ENCODE assay signal across 11 mouse cellular contexts in genomic region chr3:53234689-53235088, GRCm38 (mm10).
A peak's percentile ranks its signal among the peaks of the same experiment; 100 is the strongest.
DNase-seq lines count a peak whose midpoint lies in the region; ATAC-seq and TF ChIP-seq lines count a peak whose summit lies in the region.
"Had no signal": no experiment of that assay in that cellular context is flagged by ENCODE, and none has a peak within 500 bp of the region (broad histone marks: within the 10 kb centered on the region; RNA-seq: fewer than 3 reads in every experiment).

No protein-coding gene starts in this region.

- peak; percentile 38 for DNase-seq in kidney, postnatal 10 days
- DNase-seq in kidney, adult 11 months = no peak
- DNase-seq in thymus, adult 2 months = peak; percentile 11
- DNase-seq in thymus, adult 18-20 months = no peak
- peak; percentile 61 for DNase-seq in R1 (ENCODE audit: low read depth, low spot score)
- DNase-seq in stomach, postnatal 0 days (ENCODE audit: low spot score) = no peak
- no peak for DNase-seq in layer of hippocampus, adult 18-20 months (ENCODE audit: low spot score in 2 of 2)
- DNase-seq: gastrocnemius, postnatal 14 days; layer of hippocampus, adult 9-11 months had no signal

- H3K9ac ChIP-seq in stomach, postnatal 0 days (ENCODE audit: low read length) = no peak overlapping the region
- H3K9ac ChIP-seq: limb, embryonic 12.5 days had no signal

- H3K27me3 ChIP-seq in thymus, adult 2 months (ENCODE audit: control insufficient read depth, insufficient read depth, low read length) = no peaks in the 10 kb centered on the region
- H3K27me3 ChIP-seq in stomach, postnatal 0 days (ENCODE audit: control insufficient read depth, insufficient read depth, low read length) = no peaks in the 10 kb centered on the region
- H3K27me3 ChIP-seq: limb, embryonic 12.5 days had no signal

- no peaks in the 10 kb centered on the region for H3K9me3 ChIP-seq in stomach, postnatal 0 days (ENCODE audit: control insufficient read depth, low read length)
- H3K9me3 ChIP-seq: limb, embryonic 12.5 days had no signal

- H3K4me3 ChIP-seq in thymus, adult 2 months (ENCODE audit: control insufficient read depth, insufficient read depth, low read length) = no peak overlapping the region
- no peak overlapping the region for H3K4me3 ChIP-seq in stomach, postnatal 0 days (ENCODE audit: low read depth, low read length)
- H3K4me3 ChIP-seq: limb, embryonic 12.5 days; myocyte had no signal

- no peak overlapping the region for H3K27ac ChIP-seq in thymus, adult 2 months (ENCODE audit: control insufficient read depth, insufficient read depth, low read length)
- H3K27ac ChIP-seq in stomach, postnatal 0 days (replicated peaks) = no peak overlapping the region
- H3K27ac ChIP-seq: limb, embryonic 12.5 days had no signal

- no peak for ATAC-seq in stomach, postnatal 0 days (ENCODE audit: low FRiP score, low TSS enrichment)

- TF ChIP-seq POLR2A in thymus, adult 2 months (IDR thresholded peaks at IDR 0.05; ENCODE audit: control insufficient read depth, extremely low read depth, insufficient read depth, low read length, poor library complexity) = no peak

- H3K4me1 ChIP-seq in thymus, adult 2 months (replicated peaks; ENCODE audit: control insufficient read depth, insufficient read depth, low read length) = no peaks in the 10 kb centered on the region
- no peaks in the 10 kb centered on the region for H3K4me1 ChIP-seq in stomach, postnatal 0 days (replicated peaks; ENCODE audit: control insufficient read depth, insufficient read depth)
- H3K4me1 ChIP-seq: limb, embryonic 12.5 days had no signal

- H3K4me2 ChIP-seq in stomach, postnatal 0 days (replicated peaks; ENCODE audit: low read depth) = no peak overlapping the region
- H3K4me2 ChIP-seq: limb, embryonic 12.5 days had no signal

- no peak for TF ChIP-seq CTCF in thymus, adult 2 months (IDR thresholded peaks at IDR 0.05; ENCODE audit: borderline replicate concordance, control insufficient read depth, extremely low read depth, insufficient read depth, low read length, poor library complexity)
- peak; percentile 53 for TF ChIP-seq CTCF in stomach, postnatal 0 days (IDR thresholded peaks at IDR 0.05; ENCODE audit: low read depth)

- H3K36me3 ChIP-seq in thymus, adult 2 months (ENCODE audit: control insufficient read depth, insufficient read depth, low read length) = no peaks in the 10 kb centered on the region
- H3K36me3 ChIP-seq in stomach, postnatal 0 days (ENCODE audit: control insufficient read depth, insufficient read depth, low read length) = no peaks in the 10 kb centered on the region

- no peak for TF ChIP-seq EP300 in stomach, postnatal 0 days (optimal IDR thresholded peaks at IDR 0.05)

Comparison
In these comparisons a context has a peak if more than half of its experiments do, and no peak if none do; other contexts are left out.
1. DNase-seq: peak in kidney, postnatal 10 days (single experiment), thymus, adult 2 months (single experiment) and R1 (single experiment); none in kidney, adult 11 months (single experiment), thymus, adult 18-20 months (0 of 2), stomach, postnatal 0 days (single experiment) and layer of hippocampus, adult 18-20 months (0 of 2).